Mouse (Mus musculus) midbrain, embryonic 10.5 days (tissue): ENCODE results near the gene Padi6. TPM values are rescaled to one million over a fixed set of nuclear protein-coding genes. Genes with fewer than 3 reads are reported as not detected.

Experiments
- DNase-seq: peaks from one replicate; pipeline ENCODE4 v3.0.0-alpha.2; 2017; ENCODE audit warnings: low spot score
- H3K27ac ChIP-seq: fragments of 300-500 bp; sonication (generic); replicated peaks from 2 replicates; pipeline ENCODE4 v1.5.1; 2016; ENCODE audit warnings: mild to moderate bottlenecking
- H3K27me3 ChIP-seq: fragments of 300-500 bp; sonication (generic); 2 replicates; pipeline ENCODE4 v1.6.1; 2016; ENCODE audit warnings: low read depth, mild to moderate bottlenecking; ENCODE audit not compliant: poor library complexity, severe bottlenecking
- H3K36me3 ChIP-seq: fragments of 300-500 bp; sonication (generic); 2 replicates; pipeline ENCODE4 v1.6.1; 2016; ENCODE audit warnings: mild to moderate bottlenecking, moderate library complexity
- H3K4me1 ChIP-seq: fragments of 300-500 bp; sonication (generic); 2 replicates; pipeline ENCODE4 v1.6.1; 2016
- H3K4me3 ChIP-seq: fragments of 300-500 bp; sonication (generic); 2 replicates; pipeline ENCODE4 v1.5.1; 2016; ENCODE audit warnings: mild to moderate bottlenecking, moderate library complexity
- H3K9me3 ChIP-seq: fragments of 300-500 bp; sonication (generic); replicated peaks from 2 replicates; pipeline ENCODE4 v1.6.1; 2016; ENCODE audit warnings: mild to moderate bottlenecking
- WGBS: fragments of 180-500 bp; shearing (Covaris S2); methylation state at CpG from one replicate; pipeline ENCODE4 v1.1.7; 2016; 5-methylcytosine and 5-hydroxymethylcytosine counted together
- polyA plus RNA-seq: library from polyadenylated mRNA; unstranded; fragments of >200 nt; fragmentation: Nextera tagmentation; extraction: Ambion mirVana; gene quantifications from 2 replicates; pipeline ENCODE4 v1.2.1, GENCODE M21; 2016

The Padi6 gene
- polyA plus RNA-seq, 1 experiment from 2014 or later, result 0.05 TPM

DNA sequence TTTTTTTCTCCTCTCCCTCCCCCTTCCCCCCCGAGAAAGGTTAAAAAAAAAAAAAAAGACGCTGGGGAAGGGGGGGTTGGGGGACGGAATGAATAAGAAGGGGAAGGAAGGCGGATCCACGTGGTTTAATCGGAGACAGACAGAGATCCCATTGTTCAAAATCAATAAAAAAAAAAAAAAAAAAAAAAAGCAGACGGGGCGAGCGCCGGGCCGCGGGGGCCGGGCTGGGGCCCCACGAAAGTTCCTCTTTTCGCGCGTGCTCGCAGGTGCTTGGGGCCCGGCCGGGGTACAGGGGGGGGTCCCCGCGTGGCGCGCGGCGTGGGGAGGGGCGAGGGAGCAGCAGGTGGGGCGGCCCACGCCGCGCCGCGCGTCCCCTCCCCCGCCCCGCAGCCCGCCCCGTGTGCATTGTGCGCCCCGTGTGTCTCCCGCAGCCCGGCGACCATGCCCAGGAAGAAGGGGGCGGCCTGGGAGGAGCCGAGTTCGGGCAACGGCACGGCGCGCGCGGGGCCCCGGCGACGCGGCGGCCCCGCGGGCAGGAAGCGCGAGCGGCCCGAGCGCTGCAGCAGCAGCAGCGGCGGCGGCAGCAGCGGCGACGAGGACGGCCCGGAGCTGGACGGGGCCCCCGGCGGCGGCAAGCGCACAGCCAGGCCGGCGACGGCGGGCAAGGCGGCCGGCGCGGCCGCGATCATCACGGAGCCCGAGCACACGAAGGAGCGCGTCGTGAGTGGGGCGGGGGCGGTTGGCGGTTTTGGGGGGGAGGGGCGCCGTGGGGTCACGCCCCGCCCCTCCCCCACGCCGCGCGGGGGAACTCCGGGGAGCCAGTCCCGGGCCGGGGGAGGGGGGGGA lies 40.5 kb downstream of the Padi6 start:
- peaks cover 58% of the 10 kb centered on the region for H3K4me1 ChIP-seq

DNA sequence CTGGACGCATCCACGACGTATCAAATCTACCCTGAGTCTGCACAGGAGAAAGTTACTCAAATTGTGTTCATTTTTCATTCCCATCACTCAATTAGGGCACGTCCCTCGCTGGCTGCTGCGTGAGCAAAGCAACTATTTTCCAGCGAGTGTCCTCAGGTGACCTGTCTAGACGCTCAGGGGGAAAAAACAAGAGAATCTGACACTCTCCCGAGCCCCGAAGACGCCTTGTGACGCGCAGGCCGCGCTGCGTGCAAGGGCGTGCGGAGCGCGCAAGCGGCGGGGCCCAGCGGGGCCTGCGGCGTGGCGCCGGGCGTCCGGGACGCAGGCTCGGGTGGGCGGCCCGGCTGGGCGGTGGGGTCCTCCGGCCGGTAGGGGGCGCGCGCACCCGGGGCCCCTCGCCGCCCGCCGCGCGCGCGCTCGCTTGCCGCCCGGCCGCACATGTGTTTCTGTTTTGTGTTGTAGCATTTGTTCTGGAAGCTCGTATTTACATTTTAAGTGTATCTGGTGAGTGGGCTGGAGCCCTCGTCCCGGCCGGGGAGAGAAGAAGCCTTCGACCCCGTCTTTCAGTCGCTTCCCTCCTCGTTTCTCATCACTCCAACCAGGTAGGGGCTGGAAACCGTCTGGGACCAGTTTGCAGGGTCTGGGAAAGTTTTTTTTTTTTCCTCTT lies 41.3 kb downstream of the Padi6 start:
- peaks cover 54% of the 10 kb centered on the region for H3K4me1 ChIP-seq
- peaks cover 24% of the 10 kb centered on the region for H3K36me3 ChIP-seq
- whole genome bisulfite sequencing, result under 1% methylated on average over 61 of the region's 61 CpGs

More for the DNA sequence above, 40.5 kb downstream of the Padi6 start:
- WGBS, result 3% methylated on average over 97 of the region's 107 CpGs
- Histone ChIP-seq H3K9me3 (no peaks in the 10 kb centered on the region), H3K36me3 (peaks cover 32% of the 10 kb centered on the region), H3K27ac (peak overlapping the region; percentile 100), H3K4me3 (peak overlapping the region; percentile 96), H3K27me3 (peaks cover 32% of the 10 kb centered on the region)
- peak; percentile 63 for DNase-seq

GRCm38 (mm10) chr4:140700269-140701018 lies 42.0 kb downstream of the Padi6 start, which contains the start of gene Rcc2:
Gene Rcc2 (plus strand): TSS chr4:140700541.
- no peak for DNase-seq
- WGBS, result 8% methylated on average over 20 of the region's 20 CpGs
- H3K27me3 ChIP-seq, result peaks cover 32% of the 10 kb centered on the region
- H3K4me3 ChIP-seq, result peak within 1 kb of the TSS; percentile 96
- peaks cover 47% of the 10 kb centered on the region for H3K4me1 ChIP-seq
- H3K9me3 ChIP-seq, result no peaks in the 10 kb centered on the region
- peak within 1 kb of the TSS; percentile 100 for H3K27ac ChIP-seq
- H3K36me3 ChIP-seq, result peaks cover 17% of the 10 kb centered on the region

More for the DNA sequence above, 41.3 kb downstream of the Padi6 start:
- Histone ChIP-seq H3K27ac (peak overlapping the region; percentile 100), H3K27me3 (peaks cover 32% of the 10 kb centered on the region), H3K4me3 (peak overlapping the region; percentile 96), H3K9me3 (no peaks in the 10 kb centered on the region)
- DNase-seq, result peak; percentile 85

DNA sequence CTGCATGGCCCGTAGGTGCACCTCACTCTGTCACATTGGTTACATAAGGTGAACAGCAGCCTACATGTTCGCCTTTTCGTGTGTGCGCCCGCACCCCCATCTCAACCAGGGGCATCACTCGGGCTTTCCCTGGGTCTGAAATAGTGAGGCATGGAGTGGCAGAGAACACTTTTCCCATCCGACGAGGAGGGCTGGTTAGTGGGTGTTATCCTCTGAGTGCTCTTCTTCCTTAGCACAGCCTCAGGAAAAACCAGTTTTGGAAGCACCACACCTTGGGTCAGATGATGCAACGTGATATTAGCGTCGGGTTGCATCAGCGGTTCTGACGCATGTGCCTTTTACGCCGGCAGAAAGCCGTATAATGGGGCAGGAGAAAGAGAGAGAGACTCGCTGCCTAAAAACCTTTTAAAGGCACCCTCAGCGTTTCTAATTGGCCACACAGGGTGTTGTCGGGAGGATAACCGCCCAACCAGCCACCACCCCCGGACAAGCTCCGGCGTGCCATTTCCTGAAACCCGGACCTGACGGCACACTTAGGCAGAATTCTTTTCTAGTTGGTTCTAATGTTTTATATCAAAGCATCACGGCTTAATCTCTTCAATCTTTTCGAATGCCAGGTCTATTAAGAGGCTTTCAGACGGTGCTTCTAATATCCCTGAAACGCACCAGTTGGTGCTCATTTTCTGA lies 42.9 kb downstream of the Padi6 start:
- peak overlapping the region; percentile 96 for H3K4me3 ChIP-seq
- H3K27ac ChIP-seq, result peak overlapping the region; percentile 42
- peaks cover 44% of the 10 kb centered on the region for H3K4me1 ChIP-seq
- peaks cover 32% of the 10 kb centered on the region for H3K27me3 ChIP-seq
- H3K36me3 ChIP-seq, result peaks cover 8% of the 10 kb centered on the region
- WGBS, result 7% methylated on average over 29 of the region's 29 CpGs
- peak; percentile 41 for DNase-seq
- H3K9me3 ChIP-seq, result no peaks in the 10 kb centered on the region

- Histone ChIP-seq H3K4me3 (no peak overlapping the region), H3K9me3 (no peaks in the 10 kb centered on the region), H3K27ac (no peak overlapping the region), H3K4me1 (peaks cover 37% of the 10 kb centered on the region), H3K36me3 (no peaks in the 10 kb centered on the region), H3K27me3 (peaks cover 31% of the 10 kb centered on the region)
- WGBS, result 88% methylated on average over 14 of the region's 14 CpGs
- no peak for DNase-seq
Measured at GRCm38 (mm10) chr4:140695675-140696585, 46.5 kb downstream of the Padi6 start.

GRCm38 (mm10) chr4:140695146-140695545 lies 47.3 kb downstream of the Padi6 start:
- Histone ChIP-seq H3K4me1 (peaks cover 29% of the 10 kb centered on the region), H3K36me3 (no peaks in the 10 kb centered on the region), H3K27me3 (peaks cover 29% of the 10 kb centered on the region), H3K4me3 (no peak overlapping the region), H3K9me3 (no peaks in the 10 kb centered on the region), H3K27ac (no peak overlapping the region)
- 73% methylated on average over 7 of the region's 7 CpGs for WGBS
- DNase-seq, result no peak

GRCm38 (mm10) chr4:140694551-140695060 lies 47.8 kb downstream of the Padi6 start:
- Histone ChIP-seq H3K9me3 (no peaks in the 10 kb centered on the region), H3K27me3 (peaks cover 24% of the 10 kb centered on the region), H3K4me1 (peaks cover 23% of the 10 kb centered on the region), H3K27ac (no peak overlapping the region), H3K4me3 (no peak overlapping the region), H3K36me3 (no peaks in the 10 kb centered on the region)
- no peak for DNase-seq
- 46% methylated on average over 1 of the region's 1 CpGs for WGBS

GRCm38 (mm10) chr4:140693513-140693912 lies 48.9 kb downstream of the Padi6 start:
- Histone ChIP-seq H3K36me3 (no peaks in the 10 kb centered on the region), H3K4me1 (peaks cover 19% of the 10 kb centered on the region), H3K4me3 (no peak overlapping the region), H3K27ac (no peak overlapping the region), H3K9me3 (no peaks in the 10 kb centered on the region), H3K27me3 (peaks cover 13% of the 10 kb centered on the region)
- no peak for DNase-seq
- 81% methylated on average over 4 of the region's 4 CpGs for WGBS

- peak overlapping the region; percentile 34; the same call in 1 of the 2 replicates for H3K27ac ChIP-seq
- peaks cover 24% of the 10 kb centered on the region for H3K4me1 ChIP-seq
- 0 out of 2 replicates have a peak, but pooled peaks cover 6% of the 10 kb centered on the region for H3K27me3 ChIP-seq
- 70% methylated on average over 7 of the region's 7 CpGs for WGBS
- H3K4me3 ChIP-seq, result no peak overlapping the region
- DNase-seq, result no peak
- H3K36me3 ChIP-seq, result no peaks in the 10 kb centered on the region
- H3K9me3 ChIP-seq, result no peaks in the 10 kb centered on the region
Measured at GRCm38 (mm10) chr4:140691481-140691880, 51.0 kb downstream of the Padi6 start.

DNA sequence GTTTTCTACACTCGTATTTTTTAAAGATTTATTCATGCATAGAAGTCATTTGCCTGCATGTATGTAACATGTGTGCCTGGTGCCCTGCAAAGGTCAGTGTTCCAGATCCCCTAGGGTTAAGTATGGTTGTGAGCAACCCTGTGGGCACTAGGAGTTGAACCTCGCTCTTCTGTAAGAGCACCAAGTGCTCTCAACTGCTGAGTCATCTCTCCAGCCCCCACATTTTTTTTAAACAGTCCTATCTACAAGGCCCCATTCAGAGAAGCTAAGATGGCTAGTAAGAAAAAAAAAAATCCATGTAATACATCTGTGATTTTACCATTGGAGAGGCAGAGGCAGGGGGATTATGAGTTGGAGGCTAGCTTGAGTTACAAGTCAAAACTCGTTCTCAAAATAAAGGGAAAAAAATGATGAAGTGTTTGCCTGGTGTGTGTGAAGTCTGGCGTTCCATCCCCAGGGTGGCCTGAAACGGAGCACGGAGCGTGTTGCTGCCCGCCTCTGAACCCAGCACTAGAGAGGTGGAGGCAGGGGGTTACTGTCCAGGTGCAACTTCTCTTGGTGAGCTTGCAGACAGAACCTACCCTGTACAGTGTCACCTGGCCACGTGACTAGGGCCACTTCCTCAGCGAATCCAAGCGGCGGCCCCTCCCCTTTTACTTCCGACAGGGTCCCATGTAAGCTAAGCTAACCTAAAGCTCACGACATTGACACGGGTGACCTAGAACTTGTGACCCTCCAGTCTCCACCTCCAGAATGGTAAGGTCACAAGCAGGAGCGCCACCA lies 52.4 kb downstream of the Padi6 start:
- Histone ChIP-seq H3K4me3 (no peak overlapping the region), H3K27ac (no peak overlapping the region), H3K27me3 (0 out of 2 replicates have a peak, but pooled peaks cover 6% of the 10 kb centered on the region), H3K9me3 (no peaks in the 10 kb centered on the region), H3K4me1 (peaks cover 24% of the 10 kb centered on the region), H3K36me3 (no peaks in the 10 kb centered on the region)
- whole genome bisulfite sequencing, result 82% methylated on average over 16 of the region's 16 CpGs
- DNase-seq, result no peak
